Mouse (Mus musculus): ENCODE data around the gene Toe1. TPM values are rescaled to one million over a fixed set of nuclear protein-coding genes. Genes with fewer than 3 reads are reported as not detected.

Toe1 gene
- polyA plus RNA-seq (2017; shearing (Covaris generic)), result 43.0 TPM

GRCm38 (mm10) chr4:116807197-116808129 is at the start of gene Toe1, which contains the start of gene Mutyh:
Gene Toe1, minus strand, starts transcription at chr4:116807640.
Gene Mutyh, plus strand, starts transcription at chr4:116807723.

GRCm38 (mm10) chr4:116821694-116822016 is 14.2 kb upstream of the Toe1 start, which contains the start of gene Hpdl:
Gene Hpdl, minus strand, starts transcription at chr4:116821707.

Other genes with a start within 250 kb of the Toe1 start
- 43.7 TPM for gene Gpbp1l1, start 250.0 kb downstream of the Toe1 start, polyA plus RNA-seq (2017; shearing (Covaris generic))
- 6.9 TPM for gene Ccdc17, start 211.0 kb downstream of the Toe1 start, polyA plus RNA-seq (2017; shearing (Covaris generic))
- gene Nasp, start 179.7 kb downstream of the Toe1 start, polyA plus RNA-seq (2017; shearing (Covaris generic)), result 112 TPM
- 236 TPM for gene Akr1a1, start 156.0 kb downstream of the Toe1 start, polyA plus RNA-seq (2017; shearing (Covaris generic))
- 505 TPM for gene Prdx1, start 122.1 kb downstream of the Toe1 start, polyA plus RNA-seq (2017; shearing (Covaris generic))
- 3.6 TPM for gene Mmachc, start 99.2 kb downstream of the Toe1 start, polyA plus RNA-seq (2017; shearing (Covaris generic))
- 4.2 TPM for gene Ccdc163, start 99.1 kb downstream of the Toe1 start, polyA plus RNA-seq (2017; shearing (Covaris generic))
- gene Tesk2, start 86.7 kb downstream of the Toe1 start, polyA plus RNA-seq (2017; shearing (Covaris generic)), result 6.3 TPM
- 12.4 TPM for gene Mutyh, start 83 bp upstream of the Toe1 start, polyA plus RNA-seq (2017; shearing (Covaris generic))
- gene Hpdl, start 14.1 kb upstream of the Toe1 start, polyA plus RNA-seq (2017; shearing (Covaris generic)), result 0.19 TPM
- gene Zswim5, start 69.7 kb upstream of the Toe1 start, polyA plus RNA-seq (2017; shearing (Covaris generic)), result 0.12 TPM
- gene Urod, start 186.8 kb upstream of the Toe1 start, polyA plus RNA-seq (2017; shearing (Covaris generic)), result 60.9 TPM
- gene Hectd3, start 187.7 kb upstream of the Toe1 start, polyA plus RNA-seq (2017; shearing (Covaris generic)), result 30.9 TPM
- gene Eif2b3, start 211.8 kb upstream of the Toe1 start, polyA plus RNA-seq (2017; shearing (Covaris generic)), result 21.4 TPM